Mouse (Mus musculus) CH12.LX (cell line): ENCODE results near the gene Styx. TPM values are rescaled to one million over a fixed set of nuclear protein-coding genes. Genes with fewer than 3 reads are reported as not detected.

Experiments
- DNase-seq: peaks from one replicate; pipeline ENCODE4 v3.0.0-alpha.2; 2013; ENCODE audit errors: extremely low read depth
- H3K27ac ChIP-seq: 2 replicates; pipeline ENCODE4 v1.5.1; 2012; ENCODE audit warnings: low read depth, mild to moderate bottlenecking, control low read depth, moderate library complexity; ENCODE audit not compliant: insufficient read depth
- H3K27me3 ChIP-seq: replicated peaks from 2 replicates; pipeline ENCODE3; 2012; ENCODE audit warnings: inconsistent platforms
- H3K36me3 ChIP-seq, 2 experiments: replicated peaks in 1 of 2; 2 replicates each; pipeline versions ENCODE3 to v1.6.1; 2012; ENCODE audit warnings: inconsistent platforms in 1 of 2, low read length in 1 of 2, mild to moderate bottlenecking in 1 of 2, mixed read lengths in 1 of 2, moderate library complexity in 1 of 2; ENCODE audit not compliant: control insufficient read depth in 1 of 2, insufficient read depth in 1 of 2
- H3K4me1 ChIP-seq, 2 experiments: 2 replicates each; pipeline ENCODE4 v1.6.1; 2012; ENCODE audit warnings: inconsistent platforms in 1 of 2, moderate library complexity in 1 of 2; ENCODE audit not compliant: insufficient read depth in 2 of 2, control insufficient read depth in 1 of 2
- H3K4me2 ChIP-seq: 2 replicates; pipeline ENCODE4 v1.6.1; 2012; ENCODE audit warnings: low read depth, mild to moderate bottlenecking, control low read depth; ENCODE audit not compliant: poor library complexity, insufficient read depth, severe bottlenecking
- H3K4me3 ChIP-seq, 3 experiments: fragments of 150-350 bp in 1 of 3; sonication (generic) in 1 of 3; replicated peaks in 1 of 3; 2 replicates each; pipeline versions ENCODE3 to v1.5.1; 2011 to 2012; ENCODE audit warnings: low read depth in 2 of 3, low read length in 2 of 3, mild to moderate bottlenecking in 2 of 3, moderate library complexity in 2 of 3, control low read depth in 1 of 3, improper control_type of control experiment in 1 of 3, inconsistent platforms in 1 of 3, mixed read lengths in 1 of 3; ENCODE audit not compliant: poor library complexity in 1 of 3
- H3K79me2 ChIP-seq: replicated peaks from 2 replicates; pipeline ENCODE4 v1.6.1; 2012; ENCODE audit warnings: mild to moderate bottlenecking, moderate library complexity; ENCODE audit not compliant: control insufficient read depth, poor library complexity, insufficient read depth, severe bottlenecking; ENCODE audit errors: extremely low read depth
- H3K9ac ChIP-seq: 2 replicates; pipeline ENCODE4 v1.6.1; 2012; ENCODE audit warnings: low read depth, mild to moderate bottlenecking, control low read depth, moderate library complexity; ENCODE audit not compliant: insufficient read depth
- H3K9me3 ChIP-seq: replicated peaks from 2 replicates; pipeline ENCODE3; 2012; ENCODE audit warnings: low read length, inconsistent platforms, mixed read lengths
- CTCF ChIP-seq, 2 experiments: IDR thresholded peaks in 1 of 2; conservative IDR thresholded peaks in 1 of 2; 2 replicates each; pipeline ENCODE4 v1.5.1; 2011 to 2012; ENCODE audit warnings: low read depth in 2 of 2, low read length in 2 of 2, improper control_type of control experiment in 1 of 2, inconsistent platforms in 1 of 2, mild to moderate bottlenecking in 1 of 2, moderate library complexity in 1 of 2
- E2F4 ChIP-seq: IDR thresholded peaks from 2 replicates; pipeline ENCODE4 v1.6.1; 2011; ENCODE audit warnings: low read depth, low read length, improper control_type of control experiment; ENCODE audit not compliant: insufficient replicate concordance
- ELF1 ChIP-seq: IDR thresholded peaks from 2 replicates; pipeline ENCODE4 v1.6.1; 2014; ENCODE audit warnings: low read depth, mild to moderate bottlenecking, inconsistent platforms, low read length, improper control_type of control experiment
- JUN ChIP-seq: IDR thresholded peaks from 2 replicates; pipeline ENCODE4 v1.6.1; 2011; ENCODE audit warnings: low read depth, mild to moderate bottlenecking, low read length, improper control_type of control experiment, moderate library complexity; ENCODE audit not compliant: insufficient read depth
- MAFK ChIP-seq: IDR thresholded peaks from 2 replicates; pipeline ENCODE4 v1.6.1; 2011; ENCODE audit warnings: low read length, improper control_type of control experiment; ENCODE audit not compliant: insufficient replicate concordance
- MAZ ChIP-seq: IDR thresholded peaks from 2 replicates; pipeline ENCODE4 v1.6.1; 2012; ENCODE audit warnings: low read depth, mild to moderate bottlenecking, inconsistent platforms, low read length, improper control_type of control experiment, moderate library complexity
- MEF2A ChIP-seq: IDR thresholded peaks from 2 replicates; pipeline ENCODE4 v1.6.1; 2014; ENCODE audit warnings: low read depth, mild to moderate bottlenecking, inconsistent platforms, low read length, improper control_type of control experiment, borderline replicate concordance
- NELFE ChIP-seq: IDR thresholded peaks from 2 replicates; pipeline ENCODE4 v1.6.1; 2011; ENCODE audit warnings: low read depth, low read length, improper control_type of control experiment
- NRF1 ChIP-seq: IDR thresholded peaks from 2 replicates; pipeline ENCODE4 v1.6.1; 2014; ENCODE audit warnings: low read depth, mild to moderate bottlenecking, inconsistent platforms, low read length, improper control_type of control experiment, moderate library complexity
- SIN3A ChIP-seq: IDR thresholded peaks from 2 replicates; pipeline ENCODE4 v1.6.1; 2012; ENCODE audit warnings: low read length, improper control_type of control experiment, inconsistent platforms
- SMC3 ChIP-seq: IDR thresholded peaks from 2 replicates; pipeline ENCODE4 v1.6.1; 2011; ENCODE audit warnings: low read depth, low read length, improper control_type of control experiment
- TBP ChIP-seq: conservative IDR thresholded peaks from 2 replicates; pipeline ENCODE4 v1.6.1; 2011; ENCODE audit warnings: low read depth, low read length, improper control_type of control experiment
- TCF12 ChIP-seq: IDR thresholded peaks from 2 replicates; pipeline ENCODE4 v1.6.1; 2014; ENCODE audit warnings: low read depth, mild to moderate bottlenecking, inconsistent platforms, low read length, improper control_type of control experiment
- UBTF ChIP-seq: IDR thresholded peaks from 2 replicates; pipeline ENCODE4 v1.6.1; 2012; ENCODE audit warnings: low read depth, mild to moderate bottlenecking, inconsistent platforms, low read length, improper control_type of control experiment, moderate library complexity
- USF2 ChIP-seq: conservative IDR thresholded peaks from 2 replicates; pipeline ENCODE4 v1.6.1; 2011; ENCODE audit warnings: low read depth, low read length, improper control_type of control experiment
- dilution Hi-C: fragments of 300-500 bp; cut with MboI; formaldehyde crosslinking; loops from 2 replicates; pipeline ENCODE4 v1.14.3; 2020; ENCODE audit warnings: low sequenced_read_pairs; ENCODE audit not compliant: extremely low pct_unique_long_range_greater_than_20kb, extremely low pct_ligation_motif_present
- in situ Hi-C: fragments of 300-500 bp; cut with MboI; formaldehyde crosslinking; loops from 3 replicates; pipeline ENCODE4 v1.14.3; 2019; ENCODE audit warnings: low sequenced_read_pairs, low pct_ligation_motif_present, low pct_unique_long_range_greater_than_20kb, mixed read lengths
- polyA plus RNA-seq: library from polyadenylated mRNA; unstranded; fragments of >175 nt; gene quantifications from 2 replicates; pipeline ENCODE4 v1.2.1, GENCODE M21; 2012; ENCODE audit warnings: low read depth; ENCODE audit not compliant: insufficient read length
- total RNA-seq, 2 experiments: library from RNA; depleted of rRNA; stranded (reverse); fragments of 300-350 nt in 1 of 2; fragments of >200 nt in 1 of 2; gene quantifications; 2 replicates each; pipeline ENCODE4 v1.2.3; 2012 to 2014

Styx gene
- total and polyA plus RNA-seq, 3 experiments, result 15.7 to 41.2 (median 21.8) TPM

GRCm38 (mm10) chr14:45319237-45319610 is 31.7 kb upstream of the Styx start:
- dilution Hi-C loops, result no loop called here
- H3K79me2 ChIP-seq, result peaks cover 36% of the 10 kb centered on the region
- no peak for TF ChIP-seq TBP
- 0 out of 2 replicates have a peak, but pooled peaks have one; percentile 20 for TF ChIP-seq MAFK
- TF ChIP-seq, all 38 proteins: peak for 1
- H3K9me3 ChIP-seq, result no peaks in the 10 kb centered on the region
- peaks cover 0 to 2% of the 10 kb centered on the region in 2 experiments for H3K36me3 ChIP-seq
- H3K27ac ChIP-seq, result no peak overlapping the region
- in situ Hi-C loops, result no loop called here
- no peaks in the 10 kb centered on the region for H3K27me3 ChIP-seq
- H3K4me1 ChIP-seq, result peaks cover 5 to 31% of the 10 kb centered on the region in 2 experiments; a peak in 3 of 4 replicates
- H3K4me3 ChIP-seq, result peak overlapping the region in 1 of 3 experiments; percentile 52
- no peak for DNase-seq
- H3K9ac ChIP-seq, result peak overlapping the region; percentile 62; the same call in 1 of the 2 replicates
- no peak overlapping the region for H3K4me2 ChIP-seq

DNA sequence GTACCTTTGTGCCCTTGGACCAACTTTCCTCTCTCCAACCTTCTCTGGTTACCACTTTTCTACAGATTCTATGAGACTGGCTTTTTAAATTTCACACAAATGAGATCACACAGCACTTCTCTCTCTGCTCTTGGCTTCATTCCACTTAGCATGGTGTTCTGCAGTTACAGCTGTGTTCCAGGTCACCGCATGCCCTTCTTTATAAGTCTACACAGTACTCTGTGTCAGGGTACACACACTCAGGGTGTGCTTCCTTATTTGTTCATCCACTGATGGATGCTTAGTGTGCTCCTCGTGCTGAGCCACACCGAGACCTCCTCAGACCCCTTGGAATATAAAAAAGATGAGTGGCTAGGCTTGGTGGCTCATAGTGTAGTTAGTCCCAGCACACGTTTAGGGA is 30.8 kb upstream of the Styx start:
- in situ Hi-C loops, result no loop called here
- no peaks in the 10 kb centered on the region for H3K9me3 ChIP-seq
- no peak overlapping the region for H3K4me3 ChIP-seq
- H3K4me2 ChIP-seq, result no peak overlapping the region
- H3K36me3 ChIP-seq, result peaks cover 0 to 2% of the 10 kb centered on the region in 2 experiments
- no peak overlapping the region for H3K9ac ChIP-seq
- H3K79me2 ChIP-seq, result peaks cover 30% of the 10 kb centered on the region
- DNase-seq, result no peak
- H3K27me3 ChIP-seq, result no peaks in the 10 kb centered on the region
- H3K27ac ChIP-seq, result 0 out of 2 replicates have a peak overlapping the region, but pooled peaks have one; percentile 46
- peaks cover 5 to 30% of the 10 kb centered on the region in 2 experiments; a peak in 3 of 4 replicates for H3K4me1 ChIP-seq
- dilution Hi-C loops, result no loop called here
- TF ChIP-seq JUN, result no peak

DNA sequence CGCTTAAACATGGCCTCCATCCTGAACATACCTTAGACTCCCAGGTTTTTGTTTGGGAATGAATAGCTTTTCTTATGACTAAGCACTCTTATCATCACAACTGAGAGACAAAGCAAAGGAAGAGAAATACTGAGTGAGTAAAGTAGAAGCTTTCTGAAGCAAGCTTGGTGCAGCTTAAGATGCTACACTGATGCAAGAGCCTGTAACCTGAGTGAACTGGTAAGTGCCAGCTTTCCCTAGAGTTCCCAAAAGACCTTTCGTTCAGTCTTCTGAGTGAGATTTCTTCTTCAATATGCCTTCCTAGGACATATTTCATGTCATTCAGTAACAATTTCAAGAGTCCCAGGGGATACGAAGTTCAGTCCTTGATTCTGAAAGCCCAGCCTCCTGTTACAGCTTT is 29.8 kb upstream of the Styx start:
- Histone ChIP-seq H3K4me3 (no peak overlapping the region), H3K9me3 (no peaks in the 10 kb centered on the region), H3K36me3 (peaks cover 0 to 1% of the 10 kb centered on the region in 2 experiments), H3K4me1 (peaks cover 9 to 29% of the 10 kb centered on the region in 2 experiments), H3K27ac (peak overlapping the region; percentile 11; the same call in 1 of the 2 replicates), H3K27me3 (no peaks in the 10 kb centered on the region), H3K9ac (peak overlapping the region; percentile 50), H3K79me2 (peaks cover 20% of the 10 kb centered on the region), H3K4me2 (no peak overlapping the region)
- no peak for TF ChIP-seq MAFK
- TF ChIP-seq USF2, result no peak
- TF ChIP-seq NELFE, result no peak
- TF ChIP-seq MAZ, result no peak
- no peak for TF ChIP-seq TCF12
- TF ChIP-seq NRF1, result no peak
- TF ChIP-seq UBTF, result no peak
- no peak for TF ChIP-seq ELF1
- no peak for TF ChIP-seq SMC3
- TF ChIP-seq SIN3A, result no peak
- no peak for TF ChIP-seq MEF2A
- TF ChIP-seq E2F4, result no peak
- TF ChIP-seq CTCF (conservative IDR thresholded peaks at IDR 0.05 in 1 of 2, IDR thresholded peaks at IDR 0.05 in 1 of 2; ENCODE audit: low read depth in 2 of 2, low read length in 2 of 2), result no peak
- no peak for DNase-seq
- in situ Hi-C loops, result no loop called here
- dilution Hi-C loops, result no loop called here
